Mouse (Mus musculus) forebrain, embryonic 13.5 days (tissue): ENCODE measurements at regions not wholly inside any gene's neighbourhood (a gene's known extent, or its start where the extent isn't known, plus 50 kb on each side); places are given as distances from the start of the nearest gene placed in this dataset.
A peak's percentile ranks its signal among the peaks of the same experiment; 100 is the strongest.

Experiments
- ATAC-seq: fragments of 200-750 bp; cut with Nextera tagmentation; 2 replicates; pipeline ENCODE4 v1.8.0; 2017
- H3K27ac ChIP-seq: fragments of 300-500 bp; sonication (generic); 2 replicates; pipeline ENCODE4 v1.5.1; 2015; ENCODE audit warnings: inconsistent platforms, mild to moderate bottlenecking, moderate library complexity
- H3K27me3 ChIP-seq: fragments of 300-500 bp; sonication (generic); 2 replicates; pipeline ENCODE4 v1.6.1; 2015; ENCODE audit warnings: mild to moderate bottlenecking, inconsistent platforms
- H3K36me3 ChIP-seq: fragments of 300-500 bp; sonication (generic); 2 replicates; pipeline ENCODE4 v1.6.1; 2015; ENCODE audit warnings: mild to moderate bottlenecking, inconsistent platforms; ENCODE audit not compliant: poor library complexity, severe bottlenecking
- H3K4me1 ChIP-seq: fragments of 300-500 bp; sonication (generic); 2 replicates; pipeline ENCODE4 v1.6.1; 2015; ENCODE audit warnings: inconsistent platforms
- H3K4me2 ChIP-seq: fragments of 300-500 bp; sonication (generic); 2 replicates; pipeline ENCODE4 v1.6.1; 2015; ENCODE audit warnings: inconsistent platforms, mild to moderate bottlenecking, moderate library complexity
- H3K4me3 ChIP-seq: fragments of 300-500 bp; sonication (generic); 2 replicates; pipeline ENCODE4 v1.5.1; 2015; ENCODE audit warnings: mild to moderate bottlenecking, inconsistent platforms
- H3K9ac ChIP-seq: fragments of 300-500 bp; sonication (generic); 2 replicates; pipeline ENCODE4 v1.6.1; 2015; ENCODE audit warnings: mild to moderate bottlenecking, inconsistent platforms
- H3K9me3 ChIP-seq: fragments of 300-500 bp; sonication (generic); replicated peaks from 2 replicates; pipeline ENCODE4 v1.6.1; 2016; ENCODE audit warnings: inconsistent platforms
- WGBS: fragments of 180-500 bp; shearing (Covaris S2); methylation state at CpG from one replicate; pipeline ENCODE4 v1.1.7; 2015; 5-methylcytosine and 5-hydroxymethylcytosine counted together

GRCm38 (mm10) chr1:103360701-103361100 is 1407.6 kb upstream of the Cdh20 start:
- Histone ChIP-seq H3K27me3 (no peaks in the 10 kb centered on the region), H3K4me3 (no peak overlapping the region), H3K4me1 (no peaks in the 10 kb centered on the region), H3K36me3 (no peaks in the 10 kb centered on the region), H3K4me2 (no peak overlapping the region), H3K9ac (no peak overlapping the region), H3K9me3 (no peaks in the 10 kb centered on the region), H3K27ac (no peak overlapping the region)
- 97% methylated on average over 7 of the region's 7 CpGs for WGBS
- no peak for ATAC-seq

GRCm38 (mm10) chr1:103372811-103373210 is 1395.5 kb upstream of the Cdh20 start:
- H3K27ac ChIP-seq, result no peak overlapping the region
- ATAC-seq, result no peak
- H3K4me2 ChIP-seq, result no peak overlapping the region
- H3K36me3 ChIP-seq, result no peaks in the 10 kb centered on the region
- H3K4me3 ChIP-seq, result no peak overlapping the region
- 66% methylated on average over 4 of the region's 4 CpGs for WGBS
- H3K9ac ChIP-seq, result no peak overlapping the region
- no peaks in the 10 kb centered on the region for H3K9me3 ChIP-seq
- no peaks in the 10 kb centered on the region for H3K27me3 ChIP-seq
- no peaks in the 10 kb centered on the region for H3K4me1 ChIP-seq

- no peak overlapping the region for H3K4me3 ChIP-seq
- no peak overlapping the region for H3K9ac ChIP-seq
- no peaks in the 10 kb centered on the region for H3K4me1 ChIP-seq
- H3K36me3 ChIP-seq, result no peaks in the 10 kb centered on the region
- 89% methylated on average over 1 of the region's 1 CpGs for WGBS
- no peaks in the 10 kb centered on the region for H3K9me3 ChIP-seq
- no peaks in the 10 kb centered on the region for H3K27me3 ChIP-seq
- no peak overlapping the region for H3K27ac ChIP-seq
- ATAC-seq, result no peak
- H3K4me2 ChIP-seq, result no peak overlapping the region
Measured at GRCm38 (mm10) chr1:103420124-103420523, 1348.2 kb upstream of the Cdh20 start.

- Histone ChIP-seq H3K4me3 (no peak overlapping the region), H3K27ac (no peak overlapping the region)
- peak; percentile 36; the same call in 1 of the 2 replicates for ATAC-seq
Measured at GRCm38 (mm10) chr1:103420994-103421637, 1347.2 kb upstream of the Cdh20 start.

GRCm38 (mm10) chr1:103421638-103422001 is 1346.7 kb upstream of the Cdh20 start:
- Histone ChIP-seq H3K4me2 (no peak overlapping the region), H3K36me3 (no peaks in the 10 kb centered on the region), H3K9me3 (no peaks in the 10 kb centered on the region), H3K4me3 (no peak overlapping the region), H3K4me1 (no peaks in the 10 kb centered on the region), H3K9ac (no peak overlapping the region), H3K27ac (no peak overlapping the region), H3K27me3 (no peaks in the 10 kb centered on the region)
- ATAC-seq, result peak; percentile 36; the same call in 1 of the 2 replicates

More at GRCm38 (mm10) chr1:103420994-103421637, 1347.2 kb upstream of the Cdh20 start:
- Histone ChIP-seq H3K36me3 (no peaks in the 10 kb centered on the region), H3K27me3 (no peaks in the 10 kb centered on the region), H3K4me1 (no peaks in the 10 kb centered on the region), H3K4me2 (no peak overlapping the region), H3K9ac (no peak overlapping the region), H3K9me3 (no peaks in the 10 kb centered on the region)
- 76% methylated on average over 2 of the region's 2 CpGs for WGBS

GRCm38 (mm10) chr1:103471514-103471913 is 1296.8 kb upstream of the Cdh20 start:
- Histone ChIP-seq H3K4me3 (no peak overlapping the region), H3K27ac (no peak overlapping the region), H3K9me3 (no peaks in the 10 kb centered on the region), H3K27me3 (no peaks in the 10 kb centered on the region), H3K36me3 (no peaks in the 10 kb centered on the region), H3K4me1 (no peaks in the 10 kb centered on the region), H3K9ac (no peak overlapping the region), H3K4me2 (no peak overlapping the region)
- no peak for ATAC-seq
- 43% methylated on average over 1 of the region's 1 CpGs for WGBS

GRCm38 (mm10) chr1:103503464-103504139 is 1264.7 kb upstream of the Cdh20 start:
- no peak overlapping the region for H3K27ac ChIP-seq
- H3K4me3 ChIP-seq, result no peak overlapping the region
- no peak overlapping the region for H3K4me2 ChIP-seq

More at GRCm38 (mm10) chr1:103503464-103504139, 1264.7 kb upstream of the Cdh20 start:
- Histone ChIP-seq H3K4me1 (no peaks in the 10 kb centered on the region), H3K36me3 (no peaks in the 10 kb centered on the region), H3K9ac (no peak overlapping the region), H3K9me3 (no peaks in the 10 kb centered on the region), H3K27me3 (no peaks in the 10 kb centered on the region)
- ATAC-seq, result 0 out of 2 replicates have a peak, but pooled peaks have one; percentile 24
- 64% methylated on average over 1 of the region's 1 CpGs for WGBS
